Mouse (Mus musculus) forebrain, embryonic 15.5 days (tissue): ENCODE measurements at regions not wholly inside any gene's neighbourhood (a gene's known extent, or its start where the extent isn't known, plus 50 kb on each side); places are given as distances from the start of the nearest gene placed in this dataset. TPM values are rescaled to one million over a fixed set of nuclear protein-coding genes. Genes with fewer than 3 reads are reported as not detected.

Source experiments
- ATAC-seq: fragments of 200-750 bp; cut with Nextera tagmentation; replicated peaks from 2 replicates; pipeline ENCODE4 v1.8.0; 2017; ENCODE audit warnings: mild to moderate bottlenecking, moderate TSS enrichment, moderate library complexity
- H3K27ac ChIP-seq: fragments of 300-500 bp; sonication (generic); replicated peaks from 2 replicates; pipeline ENCODE4 v1.5.1; 2015; ENCODE audit warnings: mild to moderate bottlenecking, inconsistent platforms
- H3K27me3 ChIP-seq: fragments of 300-500 bp; sonication (generic); 2 replicates; pipeline ENCODE4 v1.6.1; 2015; ENCODE audit warnings: inconsistent platforms
- H3K36me3 ChIP-seq: fragments of 300-500 bp; sonication (generic); 2 replicates; pipeline ENCODE4 v1.6.1; 2015; ENCODE audit warnings: mild to moderate bottlenecking, inconsistent platforms
- H3K4me1 ChIP-seq: fragments of 300-500 bp; sonication (generic); 2 replicates; pipeline ENCODE4 v1.6.1; 2015; ENCODE audit warnings: inconsistent platforms
- H3K4me2 ChIP-seq: fragments of 300-500 bp; sonication (generic); replicated peaks from 2 replicates; pipeline ENCODE4 v1.6.1; 2015; ENCODE audit warnings: mild to moderate bottlenecking, inconsistent platforms
- H3K4me3 ChIP-seq: fragments of 300-500 bp; sonication (generic); 2 replicates; pipeline ENCODE4 v1.5.1; 2015; ENCODE audit warnings: mild to moderate bottlenecking, inconsistent platforms
- H3K9ac ChIP-seq: fragments of 300-500 bp; sonication (generic); replicated peaks from 2 replicates; pipeline ENCODE4 v1.6.1; 2015; ENCODE audit warnings: mild to moderate bottlenecking, inconsistent platforms
- H3K9me3 ChIP-seq: fragments of 300-500 bp; sonication (generic); 2 replicates; pipeline ENCODE4 v1.6.1; 2016; ENCODE audit warnings: inconsistent platforms
- WGBS: fragments of 180-500 bp; shearing (Covaris S2); methylation state at CpG from one replicate; pipeline ENCODE4 v1.1.7; 2015; ENCODE audit warnings: mixed read lengths; 5-methylcytosine and 5-hydroxymethylcytosine counted together
- microRNA-seq: library from miRNA; unstranded; fragments of <30 nt; microRNA quantifications from one replicate; pipeline ENCODE4, GENCODE M21; 2016

DNA sequence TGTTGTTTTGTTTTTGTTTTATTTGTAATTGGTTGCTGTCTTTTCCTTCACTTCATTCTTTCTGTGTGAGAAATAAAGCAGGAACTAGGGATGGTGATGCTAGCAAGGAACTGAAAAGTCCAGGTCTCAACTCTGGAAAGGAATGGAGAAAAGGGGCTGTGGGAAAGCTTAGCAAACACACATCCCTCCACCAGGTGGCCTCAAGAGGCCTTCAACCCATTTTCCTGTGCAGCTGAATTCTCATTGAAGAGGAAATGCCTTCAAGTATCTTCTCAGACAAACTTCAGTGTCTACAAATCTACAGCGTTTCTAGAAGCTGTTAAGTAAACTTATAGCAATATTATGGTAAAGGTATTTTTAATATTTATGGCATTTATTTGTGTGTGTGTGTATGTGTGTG, 487.4 kb upstream of the Ddx18 start:
- no peak for ATAC-seq
- H3K4me2 ChIP-seq = no peak overlapping the region
- H3K4me1 ChIP-seq = no peaks in the 10 kb centered on the region
- H3K4me3 ChIP-seq = no peak overlapping the region
- no peak overlapping the region for H3K27ac ChIP-seq
- no peaks in the 10 kb centered on the region for H3K9me3 ChIP-seq
- no peaks in the 10 kb centered on the region for H3K27me3 ChIP-seq
- 78% methylated on average over 1 of the region's 1 CpGs for WGBS
- no peak overlapping the region for H3K9ac ChIP-seq
- H3K36me3 ChIP-seq = no peaks in the 10 kb centered on the region

DNA sequence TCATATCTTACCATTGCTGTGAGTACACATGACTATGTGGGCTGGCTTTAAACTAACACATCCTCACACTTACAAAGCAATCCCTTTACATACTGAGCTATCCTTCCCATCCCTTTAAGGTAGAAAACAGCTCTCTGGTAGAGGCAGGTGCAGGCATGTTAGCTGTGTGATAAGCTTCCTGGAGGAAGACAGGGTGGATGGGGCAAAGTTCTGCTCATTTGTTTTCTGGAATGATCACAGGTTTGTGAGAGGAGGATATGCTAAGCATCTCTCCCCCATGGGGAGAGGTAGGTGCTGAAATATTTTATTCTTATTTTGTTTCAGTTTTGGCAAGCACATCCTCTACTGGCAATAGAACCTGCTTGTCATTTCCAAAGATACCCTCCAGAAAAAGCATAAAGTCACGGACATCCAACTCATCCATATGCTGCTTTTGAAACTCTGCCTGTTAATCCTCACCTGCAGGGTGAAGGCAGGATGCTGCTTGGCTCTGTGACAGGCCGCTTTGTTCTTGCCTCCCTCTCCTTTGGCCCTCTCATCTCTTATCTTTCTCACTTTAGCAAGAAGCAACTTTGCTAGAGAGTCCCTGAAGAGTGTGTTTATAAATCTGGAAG, 480.4 kb upstream of the Ddx18 start:
- Histone ChIP-seq H3K4me2 (no peak overlapping the region), H3K27ac (no peak overlapping the region), H3K9me3 (no peaks in the 10 kb centered on the region), H3K27me3 (no peaks in the 10 kb centered on the region), H3K4me1 (no peaks in the 10 kb centered on the region), H3K9ac (no peak overlapping the region), H3K36me3 (no peaks in the 10 kb centered on the region), H3K4me3 (no peak overlapping the region)
- WGBS = 68% methylated on average over 2 of the region's 2 CpGs
- ATAC-seq = no peak

DNA sequence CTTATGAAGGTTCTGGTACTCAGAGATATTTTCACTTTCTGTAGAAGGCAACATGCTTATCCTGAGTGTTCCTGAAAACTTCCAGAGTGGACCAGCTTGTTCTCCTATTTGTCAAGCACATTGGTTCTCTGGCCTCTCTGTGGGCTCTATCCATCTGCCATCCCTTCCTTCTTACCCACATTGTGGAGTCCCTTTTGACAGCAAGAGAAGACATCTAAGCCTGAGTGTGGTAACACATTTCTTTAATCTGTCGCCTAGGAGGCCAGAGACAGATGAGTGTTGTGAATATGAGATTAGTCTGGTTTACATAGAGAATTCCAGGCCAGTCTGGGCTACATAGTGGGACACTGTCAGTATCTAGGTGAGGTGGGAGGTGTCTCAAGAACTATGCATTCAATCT, 476.1 kb upstream of the Ddx18 start:
- Histone ChIP-seq H3K27me3 (no peaks in the 10 kb centered on the region), H3K9ac (no peak overlapping the region), H3K9me3 (no peaks in the 10 kb centered on the region), H3K27ac (no peak overlapping the region), H3K36me3 (no peaks in the 10 kb centered on the region), H3K4me1 (no peaks in the 10 kb centered on the region), H3K4me2 (no peak overlapping the region), H3K4me3 (no peak overlapping the region)
- 81% methylated on average over 1 of the region's 1 CpGs for WGBS
- ATAC-seq = no peak

DNA sequence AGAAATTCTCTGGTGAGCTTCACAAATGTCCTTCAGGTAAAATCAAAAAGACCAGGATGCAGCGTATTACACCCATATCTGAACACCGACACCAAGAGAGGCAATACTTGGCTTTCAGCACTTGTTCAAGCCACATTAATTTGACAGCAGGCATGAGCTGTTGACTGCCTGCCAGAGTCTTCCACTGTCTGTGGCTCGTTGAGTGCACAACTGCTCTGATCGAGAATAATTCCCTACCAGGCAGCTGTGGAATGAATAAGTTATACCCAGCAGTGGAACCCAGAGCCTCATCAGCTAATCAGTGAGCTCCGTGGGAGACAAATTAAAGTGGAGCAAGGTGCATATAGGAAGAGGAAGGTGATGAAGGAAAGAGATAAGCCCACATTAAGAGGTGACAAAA, 475.3 kb upstream of the Ddx18 start:
- Histone ChIP-seq H3K4me3 (no peak overlapping the region), H3K27me3 (no peaks in the 10 kb centered on the region), H3K4me1 (no peaks in the 10 kb centered on the region), H3K4me2 (no peak overlapping the region), H3K36me3 (no peaks in the 10 kb centered on the region), H3K9me3 (no peaks in the 10 kb centered on the region), H3K27ac (no peak overlapping the region), H3K9ac (no peak overlapping the region)
- WGBS = 55% methylated on average over 5 of the region's 5 CpGs
- ATAC-seq = no peak

DNA sequence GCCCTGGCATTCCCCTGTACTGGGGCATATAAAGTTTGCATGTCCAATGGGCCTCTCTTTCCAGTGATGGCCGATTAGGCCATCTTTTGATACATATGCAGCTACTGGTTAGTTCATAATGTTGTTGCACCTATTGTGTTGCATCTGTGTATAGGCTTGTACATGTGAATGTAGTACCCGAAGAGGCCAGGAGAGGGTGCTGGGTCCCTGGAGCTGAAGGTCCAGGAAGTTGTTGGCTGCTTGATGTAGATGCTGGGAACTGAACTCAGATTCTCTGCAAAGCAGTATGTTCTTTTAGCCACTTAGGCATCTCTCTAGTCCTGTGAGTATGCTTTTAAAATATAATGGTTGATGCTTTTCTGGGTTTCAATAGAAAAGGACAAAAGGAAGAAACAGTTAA, 440.0 kb upstream of the Ddx18 start:
- no peaks in the 10 kb centered on the region for H3K36me3 ChIP-seq
- H3K4me1 ChIP-seq = no peaks in the 10 kb centered on the region
- no peak overlapping the region for H3K27ac ChIP-seq
- no peak for ATAC-seq
- no peaks in the 10 kb centered on the region for H3K9me3 ChIP-seq
- no peak overlapping the region for H3K9ac ChIP-seq
- 92% methylated on average over 2 of the region's 2 CpGs for WGBS
- no peak overlapping the region for H3K4me2 ChIP-seq
- no peak overlapping the region for H3K4me3 ChIP-seq
- H3K27me3 ChIP-seq = no peaks in the 10 kb centered on the region

DNA sequence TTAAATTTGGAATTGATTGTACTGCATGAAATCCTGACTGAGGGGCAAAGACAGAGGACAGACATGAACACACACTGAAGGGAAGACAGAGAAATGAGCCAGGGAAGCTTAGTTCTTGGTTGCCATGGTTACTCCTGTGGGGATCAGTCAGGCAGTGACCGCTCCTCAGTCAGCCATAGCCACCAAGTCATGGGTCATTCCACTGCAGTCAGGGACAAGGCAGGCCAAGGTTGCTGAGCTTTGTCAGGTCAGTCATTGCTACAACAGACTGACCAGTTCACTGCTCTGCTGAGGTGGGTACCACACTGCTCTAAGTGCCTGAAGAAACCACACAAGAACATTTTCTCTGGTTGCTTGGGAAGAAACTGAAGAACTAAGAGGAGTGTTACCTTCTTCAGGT, 428.7 kb upstream of the Ddx18 start:
- no peak for ATAC-seq
- 59% methylated on average over 1 of the region's 1 CpGs for WGBS
- Histone ChIP-seq H3K4me2 (no peak overlapping the region), H3K4me3 (no peak overlapping the region), H3K9me3 (no peaks in the 10 kb centered on the region), H3K27me3 (no peaks in the 10 kb centered on the region), H3K9ac (no peak overlapping the region), H3K4me1 (no peaks in the 10 kb centered on the region), H3K27ac (no peak overlapping the region), H3K36me3 (no peaks in the 10 kb centered on the region)

DNA sequence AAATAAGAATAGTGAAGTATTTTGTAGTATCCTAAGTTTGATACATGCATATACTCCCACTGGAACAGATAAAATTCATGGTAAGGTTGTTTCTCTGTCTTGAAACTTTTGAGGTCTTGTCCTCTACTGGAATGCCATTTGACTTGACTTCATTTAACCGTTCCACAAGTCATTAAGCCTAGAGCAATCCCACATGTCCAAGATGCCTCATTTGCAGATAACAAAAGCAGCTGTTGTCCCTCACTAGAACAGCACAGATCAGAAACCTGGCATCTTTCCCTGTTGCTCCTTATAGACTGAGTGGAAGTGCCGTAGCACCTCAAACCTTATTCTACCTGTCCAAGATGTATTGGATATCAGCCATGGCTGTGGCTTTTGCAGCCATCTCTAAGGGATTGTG, 422.9 kb upstream of the Ddx18 start:
- WGBS = 85% methylated on average over 2 of the region's 2 CpGs
- Histone ChIP-seq H3K4me3 (no peak overlapping the region), H3K4me2 (no peak overlapping the region), H3K9me3 (no peaks in the 10 kb centered on the region), H3K4me1 (no peaks in the 10 kb centered on the region), H3K36me3 (no peaks in the 10 kb centered on the region), H3K27ac (no peak overlapping the region), H3K27me3 (no peaks in the 10 kb centered on the region), H3K9ac (no peak overlapping the region)
- ATAC-seq = no peak

DNA sequence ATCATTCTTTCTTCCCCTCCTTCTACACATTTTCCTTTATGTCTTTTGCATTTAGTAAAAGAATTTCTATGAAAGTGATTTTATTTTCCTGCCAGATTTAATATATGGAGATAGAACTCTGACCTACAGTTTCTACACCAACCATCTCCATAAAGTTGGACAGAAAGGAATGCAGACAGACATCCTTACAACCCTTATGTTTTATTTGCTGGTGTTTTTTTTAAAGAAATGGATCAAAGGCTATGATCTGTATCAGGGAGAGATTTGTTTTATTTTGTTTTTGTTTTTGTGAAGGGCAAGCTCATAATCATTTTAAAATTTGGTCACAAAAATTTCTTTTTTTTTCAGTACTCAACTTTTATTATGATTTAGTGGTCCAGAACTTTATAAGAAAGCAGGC, 391.2 kb upstream of the Ddx18 start:
- no peak overlapping the region for H3K9ac ChIP-seq
- H3K27me3 ChIP-seq = no peaks in the 10 kb centered on the region
- no peaks in the 10 kb centered on the region for H3K9me3 ChIP-seq
- H3K4me3 ChIP-seq = no peak overlapping the region
- no peaks in the 10 kb centered on the region for H3K4me1 ChIP-seq
- H3K27ac ChIP-seq = no peak overlapping the region
- no peak overlapping the region for H3K4me2 ChIP-seq
- no peaks in the 10 kb centered on the region for H3K36me3 ChIP-seq
- no peak for ATAC-seq

DNA sequence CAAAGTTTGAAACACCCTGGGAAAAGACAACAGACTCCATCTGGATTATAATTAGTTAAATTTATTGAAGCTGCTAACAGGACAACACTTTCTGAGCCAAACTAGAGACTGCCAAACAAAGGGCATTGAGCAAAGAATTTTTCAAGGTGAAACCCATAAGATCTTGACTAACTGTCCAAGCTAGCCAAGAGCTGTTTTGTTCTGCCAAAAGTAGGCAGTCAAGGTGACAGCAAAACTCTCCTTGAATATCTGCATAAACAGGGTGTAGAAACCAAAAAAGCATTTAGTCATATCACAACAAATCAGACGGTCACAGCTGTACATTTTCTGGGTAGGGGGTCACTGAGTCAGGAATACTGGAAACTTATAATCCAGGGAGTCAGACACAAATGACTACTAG, 368.1 kb upstream of the Ddx18 start:
- Histone ChIP-seq H3K9ac (no peak overlapping the region), H3K27me3 (no peaks in the 10 kb centered on the region), H3K4me2 (no peak overlapping the region), H3K36me3 (no peaks in the 10 kb centered on the region), H3K4me3 (no peak overlapping the region), H3K9me3 (no peaks in the 10 kb centered on the region), H3K4me1 (no peaks in the 10 kb centered on the region), H3K27ac (no peak overlapping the region)
- 69% methylated on average over 1 of the region's 1 CpGs for WGBS
- no peak for ATAC-seq

Small RNA genes in the stretch of these regions (microRNA-seq; reads per million reads assigned to microRNA genes)
- not detected for gene Gm26472
